Mouse (Mus musculus): ENCODE measurements around the gene Slc5a1. TPM values are rescaled to one million over a fixed set of nuclear protein-coding genes. Genes with fewer than 3 reads are reported as not detected.

Gene Slc5a1
- not detected for polyA plus RNA-seq (2017; shearing (Covaris generic))

DNA sequence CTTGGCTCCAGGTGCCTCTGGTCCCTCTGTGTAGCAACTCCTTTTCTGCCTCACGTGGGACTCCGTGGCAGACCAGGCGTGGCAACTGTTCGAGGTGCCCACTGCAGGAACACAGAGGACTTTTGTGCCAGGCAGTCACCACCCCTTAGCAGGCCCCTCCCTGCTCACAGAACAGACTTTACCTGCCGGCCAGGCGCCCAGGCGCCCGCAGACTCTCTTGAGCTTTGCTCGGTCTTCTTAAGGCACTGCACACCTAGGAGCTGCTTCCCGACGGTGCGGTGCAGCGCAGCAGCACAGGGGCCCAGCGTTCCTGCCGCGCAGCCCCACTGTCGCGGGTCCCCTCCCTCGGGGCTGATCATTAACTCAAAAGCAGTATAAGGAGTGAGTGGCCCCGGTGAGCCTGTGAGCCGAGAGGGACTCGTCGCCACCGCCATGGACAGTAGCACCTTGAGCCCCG lies at the start of gene Slc5a1:
Slc5a1 (plus strand) TSS at position 195 of the 457 bp plus-strand sequence.

Other genes starting within 250 kb of the Slc5a1 start
- gene Prr14l, start 250.0 kb upstream of the Slc5a1 start, polyA plus RNA-seq (2017; shearing (Covaris generic)): 15.5 TPM
- gene Depdc5, start 240.5 kb upstream of the Slc5a1 start, polyA plus RNA-seq (2017; shearing (Covaris generic)): 19.1 TPM
- 244 TPM for gene Ywhah, start 85.4 kb upstream of the Slc5a1 start, polyA plus RNA-seq (2017; shearing (Covaris generic))
- gene Spon2, start 114.2 kb downstream of the Slc5a1 start, polyA plus RNA-seq (2017; shearing (Covaris generic)): not detected
- 261 TPM for gene Ctbp1, start 170.8 kb downstream of the Slc5a1 start, polyA plus RNA-seq (2017; shearing (Covaris generic))
- gene Maea, start 231.3 kb downstream of the Slc5a1 start, polyA plus RNA-seq (2017; shearing (Covaris generic)): 85.3 TPM